Mouse (Mus musculus) forebrain, embryonic 12.5 days (tissue): ENCODE measurements at regions not wholly inside any gene's neighbourhood (a gene's known extent, or its start where the extent isn't known, plus 50 kb on each side); places are given as distances from the start of the nearest gene placed in this dataset.

ENCODE experiments used
- ATAC-seq: fragments of 200-750 bp; cut with Nextera tagmentation; 2 replicates; pipeline ENCODE4 v1.8.0; 2017; ENCODE audit warnings: moderate TSS enrichment; ENCODE audit not compliant: low FRiP score
- H3K27ac ChIP-seq: fragments of 300-500 bp; sonication (generic); 2 replicates; pipeline ENCODE4 v1.5.1; 2016; ENCODE audit warnings: mild to moderate bottlenecking
- H3K27me3 ChIP-seq: fragments of 300-500 bp; sonication (generic); 2 replicates; pipeline ENCODE4 v1.6.1; 2016; ENCODE audit warnings: mild to moderate bottlenecking
- H3K36me3 ChIP-seq: fragments of 300-500 bp; sonication (generic); replicated peaks from 2 replicates; pipeline ENCODE4 v1.6.1; 2016; ENCODE audit warnings: mild to moderate bottlenecking
- H3K4me1 ChIP-seq: fragments of 300-500 bp; sonication (generic); 2 replicates; pipeline ENCODE4 v1.6.1; 2016
- H3K4me2 ChIP-seq: fragments of 300-500 bp; sonication (generic); 2 replicates; pipeline ENCODE4 v1.6.1; 2016; ENCODE audit warnings: mild to moderate bottlenecking, moderate library complexity
- H3K4me3 ChIP-seq: fragments of 300-500 bp; sonication (generic); replicated peaks from 2 replicates; pipeline ENCODE4 v1.5.1; 2016; ENCODE audit warnings: mild to moderate bottlenecking
- H3K9ac ChIP-seq: fragments of 300-500 bp; sonication (generic); 2 replicates; pipeline ENCODE4 v1.6.1; 2016; ENCODE audit warnings: mild to moderate bottlenecking
- H3K9me3 ChIP-seq: fragments of 300-500 bp; sonication (generic); 2 replicates; pipeline ENCODE4 v1.6.1; 2016
- WGBS: fragments of 180-500 bp; shearing (Covaris S2); methylation state at CpG from one replicate; pipeline ENCODE4 v1.1.7; 2016; 5-methylcytosine and 5-hydroxymethylcytosine counted together

GRCm38 (mm10) chr9:22937686-22938391 lies 285.0 kb upstream of the Bmper start:
- H3K9me3 ChIP-seq = no peaks in the 10 kb centered on the region
- 83% methylated on average over 7 of the region's 7 CpGs for WGBS

GRCm38 (mm10) chr9:22944992-22945391 lies 277.9 kb upstream of the Bmper start:
- Histone ChIP-seq H3K9ac (no peak overlapping the region), H3K36me3 (no peaks in the 10 kb centered on the region), H3K4me1 (peaks cover 10% of the 10 kb centered on the region; the same call in 1 of the 2 replicates), H3K4me3 (no peak overlapping the region), H3K27me3 (no peaks in the 10 kb centered on the region), H3K4me2 (no peak overlapping the region), H3K9me3 (no peaks in the 10 kb centered on the region), H3K27ac (no peak overlapping the region)
- WGBS = 67% methylated on average over 6 of the region's 6 CpGs
- ATAC-seq = peak; percentile 17; the same call in 1 of the 2 replicates

More at GRCm38 (mm10) chr9:22937686-22938391, 285.0 kb upstream of the Bmper start:
- Histone ChIP-seq H3K36me3 (no peaks in the 10 kb centered on the region), H3K4me3 (no peak overlapping the region), H3K27ac (no peak overlapping the region), H3K4me2 (no peak overlapping the region), H3K4me1 (no peaks in the 10 kb centered on the region), H3K9ac (no peak overlapping the region), H3K27me3 (no peaks in the 10 kb centered on the region)
- ATAC-seq = no peak

- Histone ChIP-seq H3K4me2 (no peak overlapping the region), H3K9me3 (no peaks in the 10 kb centered on the region), H3K4me3 (no peak overlapping the region), H3K27ac (no peak overlapping the region), H3K36me3 (no peaks in the 10 kb centered on the region), H3K4me1 (peaks cover 10% of the 10 kb centered on the region; the same call in 1 of the 2 replicates), H3K9ac (no peak overlapping the region), H3K27me3 (no peaks in the 10 kb centered on the region)
- ATAC-seq = no peak
- WGBS = 79% methylated on average over 8 of the region's 8 CpGs
These were observed 277.4 kb upstream of the Bmper start for GRCm38 (mm10) chr9:22945426-22945955.

GRCm38 (mm10) chr9:22952571-22953442 lies 270.1 kb upstream of the Bmper start:
- Histone ChIP-seq H3K4me1 (no peaks in the 10 kb centered on the region), H3K36me3 (no peaks in the 10 kb centered on the region), H3K9ac (no peak overlapping the region), H3K4me3 (no peak overlapping the region), H3K9me3 (no peaks in the 10 kb centered on the region), H3K27ac (no peak overlapping the region), H3K27me3 (no peaks in the 10 kb centered on the region), H3K4me2 (no peak overlapping the region)
- no peak for ATAC-seq
- whole genome bisulfite sequencing = 68% methylated on average over 16 of the region's 16 CpGs

- Histone ChIP-seq H3K36me3 (no peaks in the 10 kb centered on the region), H3K9me3 (no peaks in the 10 kb centered on the region), H3K4me3 (no peak overlapping the region), H3K4me2 (no peak overlapping the region), H3K27ac (no peak overlapping the region), H3K27me3 (no peaks in the 10 kb centered on the region), H3K9ac (no peak overlapping the region), H3K4me1 (no peaks in the 10 kb centered on the region)
- WGBS = 64% methylated on average over 7 of the region's 7 CpGs
- no peak for ATAC-seq
These were observed 260.5 kb upstream of the Bmper start for GRCm38 (mm10) chr9:22962269-22962815.

GRCm38 (mm10) chr9:22971312-22971711 lies 251.6 kb upstream of the Bmper start:
- no peaks in the 10 kb centered on the region for H3K9me3 ChIP-seq
- H3K36me3 ChIP-seq = no peaks in the 10 kb centered on the region
- no peak overlapping the region for H3K4me2 ChIP-seq
- ATAC-seq = no peak
- no peak overlapping the region for H3K27ac ChIP-seq
- no peaks in the 10 kb centered on the region for H3K27me3 ChIP-seq
- H3K4me3 ChIP-seq = no peak overlapping the region
- WGBS = 82% methylated on average over 4 of the region's 4 CpGs
- no peaks in the 10 kb centered on the region for H3K4me1 ChIP-seq
- no peak overlapping the region for H3K9ac ChIP-seq

- WGBS = 73% methylated on average over 9 of the region's 9 CpGs
- Histone ChIP-seq H3K36me3 (no peaks in the 10 kb centered on the region), H3K27me3 (no peaks in the 10 kb centered on the region), H3K4me1 (peaks cover 3% of the 10 kb centered on the region; the same call in 1 of the 2 replicates), H3K4me2 (no peak overlapping the region), H3K9me3 (no peaks in the 10 kb centered on the region), H3K9ac (no peak overlapping the region), H3K27ac (no peak overlapping the region), H3K4me3 (no peak overlapping the region)
- ATAC-seq = no peak
These were observed 246.1 kb upstream of the Bmper start for GRCm38 (mm10) chr9:22976748-22977147.

GRCm38 (mm10) chr9:22979627-22980026 lies 243.2 kb upstream of the Bmper start:
- H3K36me3 ChIP-seq = no peaks in the 10 kb centered on the region
- WGBS = 66% methylated on average over 5 of the region's 5 CpGs

GRCm38 (mm10) chr9:22989508-22989907 lies 233.4 kb upstream of the Bmper start:
- Histone ChIP-seq H3K9me3 (no peaks in the 10 kb centered on the region), H3K27ac (no peak overlapping the region), H3K9ac (no peak overlapping the region), H3K4me3 (no peak overlapping the region), H3K36me3 (no peaks in the 10 kb centered on the region), H3K4me1 (no peaks in the 10 kb centered on the region), H3K4me2 (no peak overlapping the region), H3K27me3 (no peaks in the 10 kb centered on the region)
- 76% methylated on average over 6 of the region's 6 CpGs for WGBS
- ATAC-seq = no peak

More at GRCm38 (mm10) chr9:22979627-22980026, 243.2 kb upstream of the Bmper start:
- no peak overlapping the region for H3K4me2 ChIP-seq
- H3K27me3 ChIP-seq = no peaks in the 10 kb centered on the region
- H3K4me1 ChIP-seq = peaks cover 3% of the 10 kb centered on the region; the same call in 1 of the 2 replicates
- H3K9ac ChIP-seq = no peak overlapping the region
- ATAC-seq = no peak
- H3K27ac ChIP-seq = no peak overlapping the region
- H3K9me3 ChIP-seq = no peaks in the 10 kb centered on the region
- no peak overlapping the region for H3K4me3 ChIP-seq

- ATAC-seq = no peak
- no peak overlapping the region for H3K9ac ChIP-seq
- no peak overlapping the region for H3K4me3 ChIP-seq
- no peaks in the 10 kb centered on the region for H3K36me3 ChIP-seq
- H3K4me2 ChIP-seq = no peak overlapping the region
- H3K9me3 ChIP-seq = no peaks in the 10 kb centered on the region
- no peaks in the 10 kb centered on the region for H3K4me1 ChIP-seq
- H3K27me3 ChIP-seq = no peaks in the 10 kb centered on the region
- 84% methylated on average over 5 of the region's 5 CpGs for WGBS
- no peak overlapping the region for H3K27ac ChIP-seq
These were observed 229.3 kb upstream of the Bmper start for GRCm38 (mm10) chr9:22993531-22993930.

GRCm38 (mm10) chr9:22995564-22995963 lies 227.3 kb upstream of the Bmper start:
- ATAC-seq = no peak
- Histone ChIP-seq H3K9me3 (no peaks in the 10 kb centered on the region), H3K4me3 (no peak overlapping the region), H3K36me3 (no peaks in the 10 kb centered on the region), H3K4me1 (no peaks in the 10 kb centered on the region), H3K9ac (no peak overlapping the region), H3K27ac (no peak overlapping the region), H3K27me3 (peaks cover 3% of the 10 kb centered on the region; the same call in 1 of the 2 replicates), H3K4me2 (no peak overlapping the region)
- 75% methylated on average over 9 of the region's 9 CpGs for WGBS

GRCm38 (mm10) chr9:22998306-22998705 lies 224.6 kb upstream of the Bmper start:
- no peak overlapping the region for H3K27ac ChIP-seq
- ATAC-seq = no peak
- no peak overlapping the region for H3K9ac ChIP-seq
- no peak overlapping the region for H3K4me3 ChIP-seq
- H3K27me3 ChIP-seq = peaks cover 3% of the 10 kb centered on the region; the same call in 1 of the 2 replicates
- no peaks in the 10 kb centered on the region for H3K4me1 ChIP-seq
- H3K9me3 ChIP-seq = peaks cover 3% of the 10 kb centered on the region; the same call in 1 of the 2 replicates
- H3K4me2 ChIP-seq = no peak overlapping the region
- WGBS = 88% methylated on average over 6 of the region's 6 CpGs
- no peaks in the 10 kb centered on the region for H3K36me3 ChIP-seq
